Mouse (Mus musculus) lung, postnatal 0 days (tissue): ENCODE measurements around the gene Ptgfrn.

Experiments
- CTCF ChIP-seq: IDR thresholded peaks from 2 replicates; pipeline ENCODE4 v1.5.1; 2016; ENCODE audit warnings: antibody characterized with exemption, mild to moderate bottlenecking
- EP300 ChIP-seq: IDR thresholded peaks from 2 replicates; pipeline ENCODE4 v1.6.1; 2016; ENCODE audit warnings: antibody characterized with exemption, mild to moderate bottlenecking, control low read depth

DNA sequence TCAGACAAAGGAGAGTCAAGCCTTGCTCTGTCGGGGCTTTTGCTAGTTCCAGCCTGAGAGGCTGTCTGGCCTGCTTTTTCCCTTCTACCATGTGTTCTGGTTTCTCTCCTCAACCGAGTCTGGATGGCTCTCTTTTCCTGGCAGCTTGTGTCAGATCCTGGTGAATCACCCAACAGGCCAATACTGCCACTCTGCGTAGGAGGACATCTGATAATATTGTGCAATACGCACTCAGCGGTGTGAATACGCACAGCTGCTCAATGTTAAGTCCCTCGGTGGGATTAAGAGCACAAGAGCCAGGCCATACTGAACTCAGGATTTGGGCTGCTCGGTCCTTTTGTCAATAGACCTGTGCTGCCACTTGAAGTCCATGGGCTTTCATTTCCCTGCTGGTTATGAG is 31.8 kb upstream of the Ptgfrn start:
- TF ChIP-seq CTCF (no peak), EP300 (no peak)
